Mouse (Mus musculus) MEL (cell line): Measurements from ENCODE around the gene Lnp1. TPM values are rescaled to one million over a fixed set of nuclear protein-coding genes. Genes with fewer than 3 reads are reported as not detected.
"Not testable (repeated sequence)": the region's sequence is repeated elsewhere in the genome, so short reads cannot be mapped to it uniquely, and the experiment has no call there.

Experiments
- DNase-seq: peaks from one replicate; pipeline ENCODE4 v3.0.0; 2011; ENCODE audit warnings: low read depth, low spot score
- H3K27ac ChIP-seq: 2 replicates; pipeline ENCODE4 v1.5.1; 2012; ENCODE audit warnings: low read depth, mild to moderate bottlenecking, control low read depth, low read length, moderate library complexity; ENCODE audit not compliant: control insufficient read depth
- H3K27me3 ChIP-seq, 2 experiments: fragments of 150-350 bp in 1 of 2; sonication (generic) in 1 of 2; 2 replicates each; pipeline ENCODE4 v1.6.1; 2012; ENCODE audit warnings: low read length in 2 of 2, mild to moderate bottlenecking in 2 of 2, improper control_type of control experiment in 1 of 2, moderate library complexity in 1 of 2; ENCODE audit not compliant: insufficient read depth in 2 of 2, control insufficient read depth in 1 of 2
- H3K36me3 ChIP-seq, 2 experiments: 2 replicates each; pipeline ENCODE4 v1.6.1; 2012 to 2014; ENCODE audit warnings: low read length in 2 of 2, improper control_type of control experiment in 1 of 2, inconsistent platforms in 1 of 2, mild to moderate bottlenecking in 1 of 2; ENCODE audit not compliant: insufficient read depth in 2 of 2, control insufficient read depth in 1 of 2
- H3K4me1 ChIP-seq, 2 experiments: fragments of 150-350 bp in 1 of 2; sonication (generic) in 1 of 2; 2 replicates each; pipeline ENCODE4 v1.6.1; 2012; ENCODE audit warnings: low read length in 2 of 2, improper control_type of control experiment in 1 of 2, mild to moderate bottlenecking in 1 of 2; ENCODE audit not compliant: insufficient read depth in 2 of 2, control insufficient read depth in 1 of 2
- H3K4me3 ChIP-seq, 2 experiments: fragments of 150-350 bp in 1 of 2; sonication (generic) in 1 of 2; 2 replicates each; pipeline ENCODE4 v1.5.1; 2012; ENCODE audit warnings: low read depth in 2 of 2, low read length in 2 of 2, mild to moderate bottlenecking in 2 of 2, moderate library complexity in 2 of 2, control low read depth in 1 of 2, improper control_type of control experiment in 1 of 2; ENCODE audit not compliant: control insufficient read depth in 1 of 2, insufficient read depth in 1 of 2
- H3K79me2 ChIP-seq: 2 replicates; pipeline ENCODE4 v1.6.1; 2012; ENCODE audit warnings: mild to moderate bottlenecking, low read length, moderate library complexity; ENCODE audit not compliant: control insufficient read depth, poor library complexity, insufficient read depth
- H3K9ac ChIP-seq: 2 replicates; pipeline ENCODE4 v1.6.1; 2012; ENCODE audit warnings: low read depth, mild to moderate bottlenecking, control low read depth, low read length, moderate library complexity; ENCODE audit not compliant: control insufficient read depth, poor library complexity, severe bottlenecking
- H3K9me3 ChIP-seq: fragments of 150-350 bp; sonication (generic); replicated peaks from 2 replicates; pipeline ENCODE4 v1.6.1; 2012; ENCODE audit warnings: mild to moderate bottlenecking, low read length, improper control_type of control experiment, moderate library complexity; ENCODE audit not compliant: insufficient read depth
- ETS1 ChIP-seq: IDR thresholded peaks from 2 replicates; pipeline ENCODE4 v1.6.1; 2012; ENCODE audit warnings: low read depth, mild to moderate bottlenecking, inconsistent platforms, low read length, improper control_type of control experiment, moderate library complexity
- GATA1 ChIP-seq: IDR thresholded peaks from 2 replicates; pipeline ENCODE4 v1.6.1; 2011; ENCODE audit warnings: low read depth, low read length, improper control_type of control experiment
- MXI1 ChIP-seq: IDR thresholded peaks from 2 replicates; pipeline ENCODE4 v1.6.1; 2011; ENCODE audit warnings: mild to moderate bottlenecking, low read depth, low read length, improper control_type of control experiment
- MYC ChIP-seq: IDR thresholded peaks from 2 replicates; pipeline ENCODE4 v1.6.1; 2011; ENCODE audit warnings: low read depth, mild to moderate bottlenecking, low read length, improper control_type of control experiment, moderate library complexity
- NRF1 ChIP-seq: IDR thresholded peaks from 2 replicates; pipeline ENCODE4 v1.6.1; 2014; ENCODE audit warnings: low read depth, mild to moderate bottlenecking, inconsistent platforms, low read length, improper control_type of control experiment, moderate library complexity; ENCODE audit not compliant: poor library complexity, insufficient read depth, severe bottlenecking
- USF2 ChIP-seq, 2 experiments: IDR thresholded peaks; 2 replicates each; pipeline ENCODE4 v1.6.1; 2011 to 2012; ENCODE audit warnings: improper control_type of control experiment in 2 of 2, low read length in 2 of 2, borderline replicate concordance in 1 of 2, inconsistent platforms in 1 of 2, low read depth in 1 of 2, mild to moderate bottlenecking in 1 of 2; ENCODE audit not compliant: insufficient read depth in 1 of 2
- polyA plus RNA-seq, 2 experiments: library from polyadenylated mRNA; stranded (reverse) in 1 of 2; unstranded in 1 of 2; fragments of >175 nt in 1 of 2; fragments of >200 nt in 1 of 2; gene quantifications; 2 replicates each; pipeline versions ENCODE4 v1.2.1 to v1.2.4; 2012; ENCODE audit warnings: low replicate concordance in 2 of 2, low read depth in 1 of 2; ENCODE audit not compliant: insufficient read length in 2 of 2, insufficient read depth in 1 of 2, missing spikeins in 1 of 2
- total RNA-seq: library from RNA; depleted of rRNA; stranded (reverse); fragments of 300-350 nt; gene quantifications from 2 replicates; pipeline ENCODE4 v1.2.3, GENCODE M21; 2012

The Lnp1 gene
- total and polyA plus RNA-seq, 3 experiments, result not detected

GRCm38 (mm10) chr16:56917230-56917629, 10.6 kb downstream of the Lnp1 start:
- H3K9me3 ChIP-seq, result no peaks in the 10 kb centered on the region
- DNase-seq, result no peak
- no peak overlapping the region for H3K4me3 ChIP-seq
- no peak overlapping the region for H3K27ac ChIP-seq
- no peaks in the 10 kb centered on the region for H3K36me3 ChIP-seq
- peaks cover 5 to 6% of the 10 kb centered on the region in 2 experiments; a peak in 3 of 4 replicates for H3K27me3 ChIP-seq
- no peak overlapping the region for H3K9ac ChIP-seq
- no peaks in the 10 kb centered on the region for H3K79me2 ChIP-seq
- no peak for TF ChIP-seq MYC
- H3K4me1 ChIP-seq, result no peaks in the 10 kb centered on the region

GRCm38 (mm10) chr16:56908986-56909385, 18.9 kb downstream of the Lnp1 start:
- Histone ChIP-seq H3K27ac (no peak overlapping the region), H3K9me3 (no peaks in the 10 kb centered on the region), H3K27me3 (no peaks in the 10 kb centered on the region; a peak in 1 of 4 replicates), H3K36me3 (no peaks in the 10 kb centered on the region), H3K9ac (no peak overlapping the region), H3K79me2 (no peaks in the 10 kb centered on the region), H3K4me3 (no peak overlapping the region), H3K4me1 (no peaks in the 10 kb centered on the region)
- TF ChIP-seq GATA1, result no peak
- no peak for DNase-seq

- not testable (repeated sequence) for H3K4me1 ChIP-seq, H3K9ac ChIP-seq, H3K27ac ChIP-seq, H3K4me3 ChIP-seq, H3K79me2 ChIP-seq, DNase-seq, H3K9me3 ChIP-seq, H3K36me3 ChIP-seq
- peaks cover 2 to 15% of the 10 kb centered on the region in 2 experiments for H3K27me3 ChIP-seq
Measured at GRCm38 (mm10) chr16:56902206-56902605, 25.7 kb downstream of the Lnp1 start.

- peaks cover 0 to 1% of the 10 kb centered on the region in 2 experiments; a peak in 1 of 4 replicates for H3K27me3 ChIP-seq
- no peak for TF ChIP-seq USF2 (IDR thresholded peaks at IDR 0.05; ENCODE audit: borderline replicate concordance in 1 of 2, insufficient read depth in 1 of 2, low read depth in 1 of 2, low read length in 2 of 2)
- TF ChIP-seq NRF1, result no peak
- TF ChIP-seq MYC, result no peak
- no peak for TF ChIP-seq ETS1
- TF ChIP-seq MXI1, result no peak
- no peak for DNase-seq
- H3K79me2 ChIP-seq, result no peaks in the 10 kb centered on the region
- H3K9me3 ChIP-seq, result no peaks in the 10 kb centered on the region
- H3K4me3 ChIP-seq, result no peak overlapping the region
- H3K9ac ChIP-seq, result no peak overlapping the region
- no peak overlapping the region for H3K27ac ChIP-seq
- H3K36me3 ChIP-seq, result no peaks in the 10 kb centered on the region
- H3K4me1 ChIP-seq, result no peaks in the 10 kb centered on the region
Measured at GRCm38 (mm10) chr16:56891583-56891982, 36.3 kb downstream of the Lnp1 start.
